Mouse (Mus musculus) intestine, embryonic 16.5 days (tissue): ENCODE results near the gene Fbxo30. TPM values are rescaled to one million over a fixed set of nuclear protein-coding genes. Genes with fewer than 3 reads are reported as not detected.

Source experiments
- polyA plus RNA-seq: library from polyadenylated mRNA; unstranded; fragments of >200 nt; fragmentation: Nextera tagmentation; extraction: Ambion mirVana; gene quantifications from 2 replicates; pipeline ENCODE4 v1.2.1, GENCODE M21; 2015

Gene Fbxo30
- polyA plus RNA-seq, 1 experiment from 2014 or later = 21.2 TPM

Other genes with a start within 250 kb of the Fbxo30 start
- 0.09 TPM in 1 of 2 replicates, not detected in the other for gene Grm1, start 199.0 kb upstream of the Fbxo30 start, polyA plus RNA-seq
- gene Shprh, start 131.9 kb upstream of the Fbxo30 start, polyA plus RNA-seq = 9.3 and 9.6 TPM in 2 replicates
- 0.10 and 0.20 TPM in 2 replicates for gene Epm2a, start 62.1 kb downstream of the Fbxo30 start, polyA plus RNA-seq